Mouse (Mus musculus) cerebellum, adult 9-11 months (tissue): Measurements from ENCODE around the gene Gm32717.
"Not testable (repeated sequence)": the region's sequence is repeated elsewhere in the genome, so short reads cannot be mapped to it uniquely, and the experiment has no call there.

Experiments
- DNase-seq: peaks from one replicate; pipeline ENCODE4 v3.0.0; 2022

Gm32717 gene

GRCm38 (mm10) chr10:118240680-118241079, at the start of gene Gm32717:
Gene Gm32717, minus strand, starts transcription at chr10:118240780.
- not testable (repeated sequence) for DNase-seq

- not testable (repeated sequence) for DNase-seq
Measured at GRCm38 (mm10) chr10:118283016-118283415, 42.4 kb upstream of the Gm32717 start.

- DNase-seq = not testable (repeated sequence)
Measured at GRCm38 (mm10) chr10:118282565-118282964, 42.0 kb upstream of the Gm32717 start.

GRCm38 (mm10) chr10:118278069-118278468, 37.5 kb upstream of the Gm32717 start:
- DNase-seq = not testable (repeated sequence)

- not testable (repeated sequence) for DNase-seq
Measured at GRCm38 (mm10) chr10:118271416-118271815, 30.8 kb upstream of the Gm32717 start.

- not testable (repeated sequence) for DNase-seq
Measured at GRCm38 (mm10) chr10:118268812-118269211, 28.2 kb upstream of the Gm32717 start.

- DNase-seq = not testable (repeated sequence)
Measured at GRCm38 (mm10) chr10:118258388-118258787, 17.8 kb upstream of the Gm32717 start, which contains the start of gene Gm32802. Gene Gm32802, plus strand, starts transcription at chr10:118258688.

GRCm38 (mm10) chr10:118250852-118251295, 10.3 kb upstream of the Gm32717 start:
- DNase-seq = no peak

- DNase-seq = not testable (repeated sequence)
Measured at GRCm38 (mm10) chr10:118249006-118249595, 8.5 kb upstream of the Gm32717 start.

GRCm38 (mm10) chr10:118232607-118233006, 8.0 kb downstream of the Gm32717 start:
- DNase-seq = not testable (repeated sequence)

GRCm38 (mm10) chr10:118227629-118228028, 13.0 kb downstream of the Gm32717 start:
- DNase-seq = not testable (repeated sequence)

GRCm38 (mm10) chr10:118215719-118216393, 24.7 kb downstream of the Gm32717 start:
- DNase-seq = not testable (repeated sequence)

GRCm38 (mm10) chr10:118204642-118205041, 35.9 kb downstream of the Gm32717 start, which contains the start of gene Il22:
Gene Il22, plus strand, starts transcription at chr10:118204942.
- DNase-seq = no peak

GRCm38 (mm10) chr10:118195150-118195549, 45.4 kb downstream of the Gm32717 start:
- not testable (repeated sequence) for DNase-seq
